Mouse (Mus musculus): ENCODE measurements around the gene Gm9918. TPM values are rescaled to one million over a fixed set of nuclear protein-coding genes. Genes with fewer than 3 reads are reported as not detected.
"Not testable (repeated sequence)": the region's sequence is repeated elsewhere in the genome, so short reads cannot be mapped to it uniquely, and the experiment has no call there.

The Gm9918 gene
- 0.11 and 0.19 TPM in 2 replicates for polyA plus RNA-seq (2014; fragmentation: Nextera tagmentation; extraction: Ambion mirVana)

- peak within 1 kb of the TSS; percentile 11; the same call in 1 of the 2 replicates for H3K4me3 ChIP-seq (ENCODE audit: low read depth, low read length)
- no peaks in the 10 kb centered on the region for H3K36me3 ChIP-seq (ENCODE audit: control insufficient read depth, insufficient read depth, low read length)
- peaks cover 4% of the 10 kb centered on the region; the same call in 1 of the 2 replicates for H3K4me1 ChIP-seq (replicated peaks; ENCODE audit: control insufficient read depth, insufficient read depth, low read length)
- no peaks in the 10 kb centered on the region for H3K9me3 ChIP-seq (ENCODE audit: control insufficient read depth, low read length)
- peak within 1 kb of the TSS; percentile 16; the same call in 1 of the 2 replicates for H3K9ac ChIP-seq (ENCODE audit: low read length)
- ATAC-seq (replicated peaks; ENCODE audit: low FRiP score, low TSS enrichment, low read depth) (no peak; the same call in 1 of the 2 replicates), DNase-seq (ENCODE audit: low spot score) (no peak)
- WGBS = 14% methylated on average over 21 of the region's 21 CpGs
- H3K4me2 ChIP-seq (ENCODE audit: low read length) = peak within 1 kb of the TSS; percentile 35
- H3K27ac ChIP-seq (ENCODE audit: low read depth) = no peak within 1 kb of the TSS
- H3K27me3 ChIP-seq (replicated peaks; ENCODE audit: control insufficient read depth, insufficient read depth, low read length) = no peaks in the 10 kb centered on the region
Measured at GRCm38 (mm10) chr15:102270274-102270960, at the start of gene Gm9918. Gene Gm9918 (plus strand): TSS chr15:102270563.

- Histone ChIP-seq H3K4me3 (ENCODE audit: low read depth, low read length) (no peak overlapping the region), H3K9me3 (ENCODE audit: control insufficient read depth, low read length) (no peaks in the 10 kb centered on the region), H3K9ac (ENCODE audit: low read length) (no peak overlapping the region), H3K27ac (ENCODE audit: low read depth) (no peak overlapping the region), H3K4me2 (ENCODE audit: low read length) (no peak overlapping the region), H3K36me3 (ENCODE audit: control insufficient read depth, insufficient read depth, low read length) (no peaks in the 10 kb centered on the region), H3K4me1 (replicated peaks; ENCODE audit: control insufficient read depth, insufficient read depth, low read length) (no peaks in the 10 kb centered on the region), H3K27me3 (replicated peaks; ENCODE audit: control insufficient read depth, insufficient read depth, low read length) (peaks cover 11% of the 10 kb centered on the region)
- DNase-seq (ENCODE audit: low spot score) = peak; percentile 54
- no peak for ATAC-seq (replicated peaks; ENCODE audit: low FRiP score, low TSS enrichment, low read depth)
- 59% methylated on average over 10 of the region's 10 CpGs for WGBS
Measured at GRCm38 (mm10) chr15:102222386-102222785, 48.0 kb upstream of the Gm9918 start.

DNA sequence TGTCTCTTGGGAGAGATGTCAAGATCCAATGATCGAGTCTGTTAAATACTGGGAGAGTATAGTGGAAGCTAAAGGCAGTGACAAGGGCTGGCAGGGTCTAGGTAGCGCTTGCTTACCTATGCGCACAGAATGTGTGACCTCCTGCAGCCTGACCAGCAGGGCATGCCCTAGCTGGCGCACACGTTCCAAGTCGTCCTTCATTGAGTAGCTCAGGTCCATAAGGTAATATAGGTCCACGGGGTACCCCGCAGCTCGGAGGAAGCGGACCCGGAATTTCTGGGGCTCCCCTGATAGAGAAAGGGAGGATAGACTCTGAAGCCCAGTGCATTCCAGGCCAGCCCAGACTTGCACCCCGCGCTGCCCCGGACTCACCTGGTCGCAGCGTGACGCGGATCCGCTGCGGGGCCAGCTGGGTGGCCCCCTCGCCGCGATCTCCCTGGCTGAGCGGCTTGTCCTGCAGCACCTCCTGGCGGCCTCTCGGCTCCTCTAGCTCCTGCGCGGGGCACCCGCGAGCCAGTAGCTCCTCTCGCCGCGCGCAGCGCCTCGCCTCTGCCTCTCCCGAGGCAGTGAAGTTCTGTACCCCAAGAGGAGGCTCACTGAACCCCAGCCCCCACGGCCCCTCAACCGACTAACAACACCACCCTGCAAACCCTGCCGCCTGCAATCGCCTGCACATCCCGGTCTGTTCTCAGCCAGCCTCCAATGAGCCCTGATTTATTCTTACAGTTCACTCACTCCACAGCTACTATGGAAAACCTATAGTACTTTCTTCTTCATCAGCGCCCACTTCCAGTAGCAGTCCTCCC lies 46.0 kb upstream of the Gm9918 start:
- Histone ChIP-seq H3K9ac (ENCODE audit: low read length) (peak overlapping the region; percentile 37), H3K27ac (ENCODE audit: low read depth) (no peak overlapping the region), H3K27me3 (replicated peaks; ENCODE audit: control insufficient read depth, insufficient read depth, low read length) (peaks cover 11% of the 10 kb centered on the region), H3K36me3 (ENCODE audit: control insufficient read depth, insufficient read depth, low read length) (no peaks in the 10 kb centered on the region), H3K9me3 (ENCODE audit: control insufficient read depth, low read length) (no peaks in the 10 kb centered on the region), H3K4me2 (ENCODE audit: low read length) (peak overlapping the region; percentile 82), H3K4me3 (ENCODE audit: low read depth, low read length) (peak overlapping the region; percentile 36), H3K4me1 (replicated peaks; ENCODE audit: control insufficient read depth, insufficient read depth, low read length) (no peaks in the 10 kb centered on the region)
- ATAC-seq (replicated peaks; ENCODE audit: low FRiP score, low TSS enrichment, low read depth) (peak; percentile 87), DNase-seq (ENCODE audit: low spot score) (peak; percentile 91)
- WGBS = 3% methylated on average over 43 of the region's 43 CpGs

DNA sequence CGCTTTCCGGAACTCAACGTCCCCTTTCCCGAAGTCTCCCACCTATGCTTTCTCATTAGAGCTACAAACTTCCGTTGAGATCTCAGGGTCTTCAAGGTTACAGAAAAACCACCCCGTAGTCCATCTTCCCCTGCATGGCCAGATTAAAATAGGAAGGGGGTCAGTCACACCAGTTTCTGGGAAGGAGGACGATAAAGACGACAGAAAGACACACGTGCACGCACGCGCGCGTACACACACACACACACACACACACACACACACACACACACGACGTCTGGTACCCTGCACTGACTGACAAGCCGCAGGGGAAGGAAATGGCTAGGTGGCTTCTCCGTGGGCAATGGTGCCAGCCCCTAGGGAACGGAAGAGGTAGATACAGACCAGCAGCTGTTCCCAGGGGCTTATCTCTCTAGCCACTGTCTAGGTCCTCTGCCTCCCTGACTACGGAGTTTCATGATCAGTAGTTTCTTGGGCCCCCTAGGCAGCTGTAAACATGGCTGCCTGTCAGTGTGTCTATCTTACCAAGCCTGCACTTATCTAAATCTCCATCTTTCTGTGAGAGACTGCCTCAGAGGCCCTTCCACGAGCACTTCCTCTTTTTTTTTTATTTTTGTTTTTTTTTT lies 45.3 kb upstream of the Gm9918 start:
- Histone ChIP-seq H3K27me3 (replicated peaks; ENCODE audit: control insufficient read depth, insufficient read depth, low read length) (peaks cover 11% of the 10 kb centered on the region), H3K9me3 (ENCODE audit: control insufficient read depth, low read length) (no peaks in the 10 kb centered on the region), H3K27ac (ENCODE audit: low read depth) (no peak overlapping the region), H3K4me3 (ENCODE audit: low read depth, low read length) (peak overlapping the region; percentile 36), H3K4me2 (ENCODE audit: low read length) (peak overlapping the region; percentile 82), H3K9ac (ENCODE audit: low read length) (peak overlapping the region; percentile 37), H3K4me1 (replicated peaks; ENCODE audit: control insufficient read depth, insufficient read depth, low read length) (no peaks in the 10 kb centered on the region), H3K36me3 (ENCODE audit: control insufficient read depth, insufficient read depth, low read length) (no peaks in the 10 kb centered on the region)
- ATAC-seq (replicated peaks; ENCODE audit: low FRiP score, low TSS enrichment, low read depth) = no peak
- WGBS = 14% methylated on average over 21 of the region's 21 CpGs
- peak; percentile 52 for DNase-seq (ENCODE audit: low spot score)

GRCm38 (mm10) chr15:102225619-102226018 lies 44.7 kb upstream of the Gm9918 start:
- not testable (repeated sequence) for H3K9me3 ChIP-seq (ENCODE audit: control insufficient read depth, low read length)

GRCm38 (mm10) chr15:102230408-102231321 lies 39.7 kb upstream of the Gm9918 start:
- Histone ChIP-seq H3K4me2 (ENCODE audit: low read length) (no peak overlapping the region), H3K4me1 (replicated peaks; ENCODE audit: control insufficient read depth, insufficient read depth, low read length) (peaks cover 15% of the 10 kb centered on the region), H3K27ac (ENCODE audit: low read depth) (no peak overlapping the region), H3K36me3 (ENCODE audit: control insufficient read depth, insufficient read depth, low read length) (no peaks in the 10 kb centered on the region), H3K9me3 (ENCODE audit: control insufficient read depth, low read length) (no peaks in the 10 kb centered on the region), H3K27me3 (replicated peaks; ENCODE audit: control insufficient read depth, insufficient read depth, low read length) (no peaks in the 10 kb centered on the region), H3K9ac (ENCODE audit: low read length) (no peak overlapping the region), H3K4me3 (ENCODE audit: low read depth, low read length) (no peak overlapping the region)
- no peak for ATAC-seq (replicated peaks; ENCODE audit: low FRiP score, low TSS enrichment, low read depth)
- DNase-seq (ENCODE audit: low spot score) = no peak
- WGBS = 82% methylated on average over 17 of the region's 17 CpGs

More at GRCm38 (mm10) chr15:102225619-102226018, 44.7 kb upstream of the Gm9918 start:
- not testable (repeated sequence) for H3K9ac ChIP-seq (ENCODE audit: low read length); ATAC-seq (replicated peaks; ENCODE audit: low FRiP score, low TSS enrichment, low read depth); H3K27ac ChIP-seq (ENCODE audit: low read depth); H3K4me1 ChIP-seq (replicated peaks; ENCODE audit: control insufficient read depth, insufficient read depth, low read length); DNase-seq (ENCODE audit: low spot score); H3K4me2 ChIP-seq (ENCODE audit: low read length); H3K36me3 ChIP-seq (ENCODE audit: control insufficient read depth, insufficient read depth, low read length); H3K4me3 ChIP-seq (ENCODE audit: low read depth, low read length)
- H3K27me3 ChIP-seq (replicated peaks; ENCODE audit: control insufficient read depth, insufficient read depth, low read length) = peaks cover 11% of the 10 kb centered on the region
- 77% methylated on average over 6 of the region's 6 CpGs for WGBS

DNA sequence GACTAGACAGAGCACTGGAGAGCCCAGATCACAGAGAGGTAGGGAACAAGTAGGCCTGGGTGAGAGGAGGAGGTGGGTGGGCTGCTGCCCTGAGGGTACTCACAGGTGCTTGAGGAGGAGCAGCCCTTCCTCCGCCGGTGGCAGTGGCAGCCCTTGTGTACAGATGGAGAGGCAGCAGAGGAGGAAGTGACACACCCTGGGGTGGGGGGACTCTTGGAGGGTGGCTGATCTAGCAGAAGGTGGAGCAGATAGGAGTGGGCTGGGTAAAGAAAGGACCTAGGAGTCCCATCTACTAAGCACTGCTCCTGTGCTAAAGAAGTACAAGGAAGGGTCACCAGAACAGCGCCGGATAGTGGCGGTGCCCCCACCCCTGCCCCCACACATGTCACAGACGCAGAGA lies 38.6 kb upstream of the Gm9918 start, which contains the start of gene Itgb7:
Gene Itgb7 (minus strand): TSS at position 197 of the 400 bp plus-strand sequence.
- no peak for ATAC-seq (replicated peaks; ENCODE audit: low FRiP score, low TSS enrichment, low read depth)
- Histone ChIP-seq H3K9me3 (ENCODE audit: control insufficient read depth, low read length) (no peaks in the 10 kb centered on the region), H3K9ac (ENCODE audit: low read length) (no peak within 1 kb of the TSS), H3K27me3 (replicated peaks; ENCODE audit: control insufficient read depth, insufficient read depth, low read length) (no peaks in the 10 kb centered on the region), H3K36me3 (ENCODE audit: control insufficient read depth, insufficient read depth, low read length) (no peaks in the 10 kb centered on the region), H3K4me2 (ENCODE audit: low read length) (0 out of 2 replicates have a peak within 1 kb of the TSS, but pooled peaks have one; percentile 0), H3K4me3 (ENCODE audit: low read depth, low read length) (no peak within 1 kb of the TSS), H3K4me1 (replicated peaks; ENCODE audit: control insufficient read depth, insufficient read depth, low read length) (peaks cover 20% of the 10 kb centered on the region), H3K27ac (ENCODE audit: low read depth) (no peak within 1 kb of the TSS)
- WGBS = 41% methylated on average over 6 of the region's 6 CpGs
- no peak for DNase-seq (ENCODE audit: low spot score)
